Mouse (Mus musculus) mouse embryonic stem cell (cell line): ENCODE data around the gene Taf5l.
"Not testable (repeated sequence)": the region's sequence is repeated elsewhere in the genome, so short reads cannot be mapped to it uniquely, and the experiment has no call there.

Experiments
- in situ Hi-C, 2 experiments: fragments of 300-500 bp; cut with MboI; formaldehyde crosslinking; loops; 1 replicate in 1 of 2; 3 replicates in 1 of 2; pipeline ENCODE4 v1.14.3; 2019 to 2020; ENCODE audit warnings: low sequenced_read_pairs in 2 of 2, low pct_unique_long_range_greater_than_20kb in 1 of 2, mixed read lengths in 1 of 2; ENCODE audit not compliant: unreplicated experiment in 1 of 2

Taf5l gene

DNA sequence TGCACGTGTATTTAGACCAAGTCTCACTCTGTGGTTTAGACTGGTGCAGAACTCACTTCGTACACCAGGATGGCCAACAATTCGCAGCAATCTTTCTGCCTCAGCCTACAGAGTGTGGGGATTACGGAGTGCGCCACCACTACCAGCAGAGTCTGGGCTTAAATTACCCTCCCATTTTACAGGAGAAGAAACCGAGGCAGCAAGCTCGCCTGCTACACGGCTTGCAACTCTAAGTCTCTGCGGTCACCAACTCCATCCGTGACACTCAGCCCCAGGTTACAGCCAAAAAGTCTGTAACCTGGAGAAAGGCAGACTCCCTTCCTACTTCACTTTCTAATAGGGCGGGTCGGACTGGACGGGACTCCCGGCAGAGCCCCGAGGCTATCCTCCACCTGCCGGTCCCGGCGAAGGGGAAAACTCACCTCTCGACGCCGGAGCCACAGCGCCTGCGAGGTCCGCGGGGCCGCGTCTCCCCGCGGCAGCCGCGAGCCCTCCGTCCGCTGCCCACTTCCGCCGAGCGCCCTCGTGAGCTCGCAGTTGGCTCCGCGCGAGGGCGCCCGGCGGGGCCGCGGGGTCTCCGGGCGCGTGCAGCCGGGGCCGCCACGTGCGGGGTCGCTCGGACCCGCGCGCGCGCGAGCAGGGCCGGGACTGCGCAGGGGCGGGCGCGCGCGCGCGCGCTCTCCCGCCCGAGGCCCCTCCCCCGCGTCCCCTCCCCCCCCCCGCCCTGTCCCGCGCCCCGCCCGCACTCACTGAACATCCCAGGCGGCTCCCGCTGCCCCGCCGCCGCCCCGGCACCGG, 559 bp downstream of the Taf5l start:
- in situ Hi-C loops: no loop called here

- in situ Hi-C loops: no loop called here
These were observed 1.4 kb downstream of the Taf5l start for GRCm38 (mm10) chr8:124019782-124020181.

- in situ Hi-C loops: no loop called here
These were observed 6.4 kb downstream of the Taf5l start for GRCm38 (mm10) chr8:124014751-124015150.

- in situ Hi-C loops: not testable (repeated sequence)
These were observed 6.9 kb downstream of the Taf5l start for GRCm38 (mm10) chr8:124014299-124014698.

- in situ Hi-C loops: no loop called here
These were observed 9.1 kb downstream of the Taf5l start for GRCm38 (mm10) chr8:124011989-124012586.

DNA sequence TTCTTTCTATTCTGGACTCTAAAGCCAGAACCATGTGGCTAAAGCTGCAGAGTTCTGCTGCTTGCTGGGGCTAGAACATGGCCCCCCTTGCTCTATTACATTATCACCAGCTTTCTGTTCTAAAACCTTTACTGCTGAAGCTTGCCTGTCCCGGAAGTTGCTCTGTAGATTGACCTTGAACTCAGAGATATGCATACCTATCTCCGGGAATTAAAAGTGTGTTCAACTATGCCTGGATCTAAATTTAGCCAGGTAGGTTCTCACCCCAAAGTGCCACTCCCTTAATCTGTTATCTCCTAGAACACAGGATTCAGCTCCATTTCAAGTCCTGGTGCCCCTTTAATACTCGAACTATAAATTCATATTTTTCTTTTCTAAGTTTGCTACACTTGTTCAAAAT, 9.6 kb downstream of the Taf5l start:
- in situ Hi-C loops: no loop called here

DNA sequence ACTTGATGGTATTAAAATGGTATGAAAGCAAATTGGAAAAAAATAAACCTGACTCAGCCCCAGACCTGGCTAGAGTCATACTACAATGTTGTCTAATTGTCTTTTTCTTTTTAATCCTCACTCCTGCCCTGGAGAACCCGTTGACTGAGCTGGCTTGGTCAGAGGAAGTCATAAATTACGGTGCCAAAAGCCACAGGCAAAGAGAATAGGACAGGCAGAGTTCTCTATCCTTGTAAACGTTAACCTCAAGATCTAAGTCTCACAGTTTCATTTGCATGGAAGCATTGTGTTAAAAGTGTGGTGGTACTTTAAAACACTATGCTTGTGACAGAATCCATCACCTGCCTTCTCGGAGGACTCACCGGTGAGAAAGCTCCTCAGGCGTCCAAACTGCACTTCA, 13.4 kb downstream of the Taf5l start:
- in situ Hi-C loops: no loop called here

DNA sequence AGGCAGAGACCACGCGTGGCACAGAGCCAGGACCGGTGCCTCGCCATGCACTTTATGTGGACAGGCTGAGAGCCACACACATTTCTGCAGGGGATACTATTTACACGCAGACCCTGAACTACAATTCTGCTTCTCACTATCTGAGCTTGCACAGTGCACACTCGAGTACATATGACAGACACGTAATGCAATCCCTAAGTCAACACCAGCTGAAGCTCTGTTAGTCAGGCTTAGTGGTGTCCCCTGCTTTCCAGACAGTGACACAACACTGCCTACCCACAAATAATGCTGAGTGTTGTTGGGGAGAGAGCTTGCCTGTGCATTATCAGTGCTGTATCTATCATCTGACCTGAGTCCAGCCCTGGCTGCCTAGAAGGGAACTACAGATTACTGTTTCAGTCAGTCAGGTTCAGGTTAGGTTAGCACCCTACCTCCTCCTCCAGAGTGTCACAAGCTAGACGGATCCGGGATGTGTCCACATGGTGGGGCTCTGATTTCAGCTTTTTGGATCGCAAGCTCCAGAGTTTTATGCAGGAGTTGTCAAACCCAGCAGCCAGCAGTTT, 18.6 kb downstream of the Taf5l start:
- in situ Hi-C loops: no loop called here

DNA sequence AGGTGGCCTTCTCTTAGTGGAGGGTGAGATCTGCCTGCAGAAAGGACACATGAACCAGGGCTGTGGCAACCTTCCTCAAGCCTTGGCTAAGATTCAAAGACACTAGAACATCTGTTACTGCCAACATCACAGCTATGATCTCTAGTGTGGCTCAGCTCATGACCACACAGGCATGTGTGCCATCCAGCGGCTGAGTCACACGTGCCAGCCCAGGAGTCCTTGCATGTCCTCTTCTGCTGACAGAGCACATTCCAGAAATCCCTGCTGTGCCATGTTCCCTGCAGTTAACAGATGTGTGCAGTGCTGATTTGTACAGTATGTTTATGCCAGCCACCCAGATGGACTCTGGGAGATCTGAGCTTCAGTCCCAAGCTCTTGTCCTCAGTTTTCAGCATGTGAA, 21.6 kb downstream of the Taf5l start:
- in situ Hi-C loops: no loop called here

DNA sequence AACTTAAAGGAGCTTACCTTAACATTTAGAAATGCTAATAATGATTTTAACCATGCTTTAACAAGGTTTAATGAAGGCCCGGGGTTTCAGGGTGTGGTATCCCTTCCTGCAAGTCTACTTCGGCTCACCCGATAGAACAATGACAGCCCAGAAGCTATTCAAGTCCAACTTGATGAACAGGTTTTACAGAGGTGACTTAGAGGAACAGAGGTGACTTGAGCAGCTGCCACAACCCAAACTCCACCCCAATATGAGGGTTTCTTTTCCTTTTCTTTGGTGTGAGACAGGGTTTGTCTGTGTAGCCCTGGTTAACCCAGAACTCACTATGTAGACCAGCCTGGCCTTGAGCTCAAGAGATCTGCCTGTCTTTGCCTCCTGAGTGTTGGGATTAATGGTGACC, 27.2 kb downstream of the Taf5l start:
- in situ Hi-C loops: no loop called here

DNA sequence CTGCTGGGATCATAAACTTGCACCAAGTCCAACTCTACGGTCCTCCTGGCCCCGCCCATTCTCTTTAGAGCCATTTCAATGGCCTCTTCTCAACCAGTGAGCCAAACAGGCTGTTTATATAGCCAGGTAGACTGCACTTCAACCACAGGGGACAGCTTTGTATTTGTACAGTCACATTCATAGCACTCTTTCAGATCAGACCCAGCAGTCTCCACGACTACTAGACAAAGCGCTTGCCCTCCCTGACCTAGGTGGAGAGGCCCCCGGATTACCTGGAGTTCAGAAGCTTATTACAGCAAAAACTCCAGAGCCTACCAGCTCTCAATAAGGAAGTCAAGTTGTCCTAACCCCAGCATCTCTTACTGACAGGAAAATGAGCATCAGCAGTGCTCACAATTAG, 27.6 kb downstream of the Taf5l start:
- in situ Hi-C loops: no loop called here

GRCm38 (mm10) chr8:123992587-123992986, 28.6 kb downstream of the Taf5l start:
- in situ Hi-C loops: no loop called here

- in situ Hi-C loops: no loop called here
These were observed 30.7 kb downstream of the Taf5l start for GRCm38 (mm10) chr8:123990277-123991049.

DNA sequence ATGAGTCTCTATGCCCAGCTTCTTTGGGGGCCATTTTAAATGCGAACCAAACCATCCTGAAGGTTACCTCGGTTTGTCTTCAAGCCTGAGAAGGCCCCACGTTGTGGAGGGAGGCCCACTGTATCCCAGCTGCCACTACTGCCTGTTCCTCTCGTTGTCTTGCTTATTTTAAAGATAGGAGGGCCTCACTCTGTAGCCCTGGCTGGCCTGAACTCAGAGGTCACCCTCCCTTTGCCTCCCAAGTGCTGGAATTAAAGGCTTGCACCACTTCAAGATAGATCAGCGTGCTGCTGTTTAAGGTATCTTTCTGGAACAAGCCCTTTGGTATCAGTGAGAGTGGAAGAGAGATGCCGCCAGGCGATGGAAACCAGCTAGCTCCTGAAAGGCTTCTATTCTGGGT, 32.1 kb downstream of the Taf5l start:
- in situ Hi-C loops: no loop called here

DNA sequence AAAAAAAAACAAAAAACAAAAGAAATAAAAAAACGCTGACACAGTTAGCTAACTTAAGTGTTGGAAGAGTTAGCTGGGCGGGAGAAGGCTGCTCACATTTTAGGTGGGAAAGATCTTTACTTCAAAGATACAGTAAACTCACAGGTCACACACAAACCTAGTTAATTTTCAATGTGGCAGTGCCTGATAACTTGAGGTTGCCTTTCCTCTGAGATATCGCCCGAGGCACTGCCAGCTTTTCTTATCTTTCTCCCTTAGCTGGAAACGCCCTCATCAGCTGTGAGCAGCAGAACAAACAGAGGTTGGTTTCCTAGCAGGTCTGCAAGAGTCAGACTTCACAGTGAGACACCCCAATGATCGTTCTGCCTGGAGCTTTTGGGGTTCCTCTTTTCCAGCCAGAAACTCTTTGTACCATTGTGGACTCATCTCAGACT, 32.6 kb downstream of the Taf5l start:
- in situ Hi-C loops: no loop called here

DNA sequence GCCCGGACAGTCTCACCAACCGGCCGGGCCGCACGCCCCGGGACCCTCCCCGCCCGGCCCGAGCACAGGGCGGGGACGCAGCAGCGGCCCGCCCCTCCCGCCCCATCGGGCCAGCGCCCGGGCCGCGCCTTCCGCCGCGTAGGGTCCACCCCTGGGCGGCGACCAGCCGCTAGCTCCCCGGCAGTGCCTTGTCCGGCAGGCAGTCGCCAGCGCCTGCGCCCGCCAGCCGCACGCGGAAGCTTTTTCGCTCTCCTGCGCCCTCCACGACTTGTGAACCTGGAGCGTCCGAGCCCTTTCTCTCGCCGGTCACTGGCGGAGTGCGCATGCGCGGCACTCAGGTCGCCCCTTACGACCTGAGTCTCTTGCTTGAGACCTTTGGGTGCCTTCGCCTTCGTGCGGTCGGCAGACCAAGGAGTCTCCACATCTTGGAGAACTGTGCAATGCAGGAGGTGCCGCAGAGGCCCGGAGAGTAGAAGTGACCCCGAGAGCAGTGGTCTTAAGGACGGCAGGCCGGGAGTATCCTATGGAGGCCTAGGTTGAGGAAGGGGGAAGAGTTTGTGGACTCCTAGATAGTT, 38.3 kb downstream of the Taf5l start, which contains the start of gene Abcb10:
Gene Abcb10, minus strand, starts transcription at position 297 of the 575 bp plus-strand sequence.
- in situ Hi-C loops: no loop called here

DNA sequence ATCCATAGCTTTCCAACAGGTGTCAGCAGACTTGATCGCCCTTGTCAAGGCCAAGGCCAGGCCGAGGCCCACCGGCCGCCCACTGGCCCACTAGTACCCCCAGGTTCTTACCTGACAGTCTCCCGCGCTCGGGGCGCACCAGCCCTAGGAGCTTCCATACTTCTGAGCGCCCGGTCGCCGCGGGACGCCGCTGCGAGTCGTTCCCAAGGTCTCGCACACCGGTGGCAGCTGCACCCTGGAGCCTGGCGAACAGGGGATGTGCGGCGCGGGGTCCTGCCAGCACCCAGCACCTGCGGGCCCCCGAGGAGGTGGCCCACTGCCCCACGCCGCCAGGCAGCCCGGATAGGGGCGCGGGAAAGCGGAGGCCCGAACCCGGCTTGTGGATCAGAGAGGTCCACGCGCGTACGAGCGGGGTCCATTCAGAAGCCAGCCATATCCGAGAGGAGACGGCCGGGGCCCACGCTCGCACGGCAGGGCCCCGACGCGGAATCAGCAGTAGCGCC, 38.9 kb downstream of the Taf5l start:
- in situ Hi-C loops: no loop called here

- in situ Hi-C loops: no loop called here
These were observed 39.5 kb downstream of the Taf5l start for GRCm38 (mm10) chr8:123981674-123982073.

DNA sequence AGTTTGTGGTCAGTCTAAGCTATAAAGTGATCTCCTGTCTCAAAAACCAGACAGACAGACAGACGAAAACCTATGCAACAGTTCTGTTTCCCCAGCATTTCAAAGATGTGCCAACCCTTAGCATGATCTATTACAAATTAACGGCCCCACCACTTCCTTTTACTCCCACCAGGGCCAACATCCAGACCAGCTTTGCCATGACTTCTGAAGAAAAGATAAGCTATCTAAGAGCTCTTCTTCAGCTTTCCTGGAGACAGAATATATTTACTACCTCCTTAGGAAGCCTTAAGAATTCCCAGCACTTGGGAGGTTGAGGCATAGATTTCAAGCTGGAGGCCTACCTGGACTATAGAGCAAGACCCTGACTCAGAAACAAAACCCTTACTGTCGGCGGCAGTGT, 41.0 kb downstream of the Taf5l start:
- in situ Hi-C loops: no loop called here
